Mouse (Mus musculus): ENCODE measurements at regions not wholly inside any gene's neighbourhood (a gene's known extent, or its start where the extent isn't known, plus 50 kb on each side); places are given as distances from the start of the nearest gene placed in this dataset.

GRCm38 (mm10) chr12:42987018-42987606 lies 1223.0 kb downstream of the Dnajb9 start:
- CTCF ChIA-PET: interaction anchor here in 1 of 4 experiments (0.5 kb wide), 1 partner anchor 1184 kb away, joined by 4 read pairs; no protein-coding TSS in a partner anchor
- POLR2A ChIA-PET: no interaction called here

GRCm38 (mm10) chr12:42986505-42986904 lies 1223.6 kb downstream of the Dnajb9 start:
- POLR2A ChIA-PET: no interaction called here
- CTCF ChIA-PET: interaction anchor here in 1 of 4 experiments (0.5 kb wide), 1 partner anchor 1184 kb away, joined by 4 read pairs; no protein-coding TSS in a partner anchor

GRCm38 (mm10) chr12:42986096-42986495 lies 1224.0 kb downstream of the Dnajb9 start:
- CTCF ChIA-PET: no interaction called here
- POLR2A ChIA-PET: no interaction called here

- POLR2A ChIA-PET: no interaction called here
- CTCF ChIA-PET: no interaction called here
These were observed 1231.3 kb downstream of the Dnajb9 start for GRCm38 (mm10) chr12:42978828-42979227.

GRCm38 (mm10) chr12:42972766-42973165 lies 1237.4 kb downstream of the Dnajb9 start:
- POLR2A ChIA-PET: no interaction called here
- CTCF ChIA-PET: no interaction called here

GRCm38 (mm10) chr12:42961535-42961934 lies 1248.6 kb downstream of the Dnajb9 start:
- CTCF ChIA-PET: no interaction called here
- POLR2A ChIA-PET: no interaction called here

GRCm38 (mm10) chr12:42947961-42948360 lies 1262.2 kb downstream of the Dnajb9 start:
- ChIA-PET POLR2A (no interaction called here), CTCF (no interaction called here)

- ChIA-PET CTCF (no interaction called here), POLR2A (no interaction called here)
These were observed 1295.8 kb downstream of the Dnajb9 start for GRCm38 (mm10) chr12:42914374-42914773.
